Mouse (Mus musculus) heart, adult 2 months (tissue): ENCODE results near the gene Krtap24-1.

Experiments used
- CTCF ChIP-seq: fragments of 200-600 bp; IDR thresholded peaks from 2 replicates; pipeline ENCODE4 v1.8.1; 2022; ENCODE audit warnings: antibody characterized with exemption, mild to moderate bottlenecking, moderate library complexity
- POLR2A ChIP-seq: fragments of 200-500 bp; IDR thresholded peaks from 2 replicates; pipeline ENCODE4 v1.6.1; 2011; ENCODE audit warnings: mild to moderate bottlenecking, low read depth, low read length, control low read depth; ENCODE audit not compliant: insufficient read depth

- TF ChIP-seq POLR2A (no peak), CTCF (no peak)
These were observed 48.8 kb downstream of the Krtap24-1 start, which contains the start of gene Cldn8 for GRCm38 (mm10) chr16:88563045-88563913.
